Mouse (Mus musculus): ENCODE data around the gene Afg3l1. TPM values are rescaled to one million over a fixed set of nuclear protein-coding genes. Genes with fewer than 3 reads are reported as not detected.
"Not testable (repeated sequence)": the region's sequence is repeated elsewhere in the genome, so short reads cannot be mapped to it uniquely, and the experiment has no call there.

The Afg3l1 gene
- polyA plus RNA-seq, 1 experiment from 2014 or later: 32.2 TPM

- H3K27ac ChIP-seq (replicated peaks; ENCODE audit: low read depth, low read length): no peak overlapping the region
- no peak for ATAC-seq (replicated peaks; ENCODE audit: insufficient number of reproducible peaks, low FRiP score, low TSS enrichment, low read depth)
- no peaks in the 10 kb centered on the region for H3K9me3 ChIP-seq (replicated peaks; ENCODE audit: control insufficient read depth, low read length)
- no peaks in the 10 kb centered on the region for H3K36me3 ChIP-seq (replicated peaks; ENCODE audit: control insufficient read depth, insufficient read depth, low read depth, low read length)
- H3K9ac ChIP-seq (replicated peaks; ENCODE audit: low read length): no peak overlapping the region
- no peaks in the 10 kb centered on the region for H3K4me1 ChIP-seq (ENCODE audit: control insufficient read depth, insufficient read depth, low read length)
- H3K4me2 ChIP-seq (ENCODE audit: low read depth, low read length): no peak overlapping the region
- WGBS: 92% methylated on average over 5 of the region's 5 CpGs
- no peaks in the 10 kb centered on the region for H3K27me3 ChIP-seq (ENCODE audit: control insufficient read depth, insufficient read depth, low read length)
- DNase-seq (ENCODE audit: low spot score): no peak
- H3K4me3 ChIP-seq (ENCODE audit: low read depth, low read length): no peak overlapping the region
These were observed 26.9 kb upstream of the Afg3l1 start for GRCm38 (mm10) chr8:123450783-123451182.

- H3K27ac ChIP-seq (replicated peaks; ENCODE audit: low read depth, low read length); H3K4me2 ChIP-seq (ENCODE audit: low read depth, low read length); H3K27me3 ChIP-seq (ENCODE audit: control insufficient read depth, insufficient read depth, low read length); H3K9ac ChIP-seq (replicated peaks; ENCODE audit: low read length); H3K9me3 ChIP-seq (replicated peaks; ENCODE audit: control insufficient read depth, low read length); H3K36me3 ChIP-seq (replicated peaks; ENCODE audit: control insufficient read depth, insufficient read depth, low read depth, low read length); ATAC-seq (replicated peaks; ENCODE audit: insufficient number of reproducible peaks, low FRiP score, low TSS enrichment, low read depth); DNase-seq (ENCODE audit: low spot score); H3K4me1 ChIP-seq (ENCODE audit: control insufficient read depth, insufficient read depth, low read length); H3K4me3 ChIP-seq (ENCODE audit: low read depth, low read length): not testable (repeated sequence)
- WGBS: 96% methylated on average over 12 of the region's 12 CpGs
These were observed 26.0 kb upstream of the Afg3l1 start for GRCm38 (mm10) chr8:123451747-123452146.

- no peak overlapping the region for H3K4me3 ChIP-seq (ENCODE audit: low read depth, low read length)
- DNase-seq (ENCODE audit: low spot score) (no peak), ATAC-seq (replicated peaks; ENCODE audit: insufficient number of reproducible peaks, low FRiP score, low TSS enrichment, low read depth) (no peak)
- no peak overlapping the region for H3K4me2 ChIP-seq (ENCODE audit: low read depth, low read length)
- no peaks in the 10 kb centered on the region for H3K9me3 ChIP-seq (replicated peaks; ENCODE audit: control insufficient read depth, low read length)
- no peaks in the 10 kb centered on the region for H3K27me3 ChIP-seq (ENCODE audit: control insufficient read depth, insufficient read depth, low read length)
- H3K36me3 ChIP-seq (replicated peaks; ENCODE audit: control insufficient read depth, insufficient read depth, low read depth, low read length): no peaks in the 10 kb centered on the region
- 83% methylated on average over 4 of the region's 4 CpGs for WGBS
- H3K9ac ChIP-seq (replicated peaks; ENCODE audit: low read length): no peak overlapping the region
- no peak overlapping the region for H3K27ac ChIP-seq (replicated peaks; ENCODE audit: low read depth, low read length)
- no peaks in the 10 kb centered on the region for H3K4me1 ChIP-seq (ENCODE audit: control insufficient read depth, insufficient read depth, low read length)
These were observed 25.6 kb upstream of the Afg3l1 start for GRCm38 (mm10) chr8:123452149-123452548.

GRCm38 (mm10) chr8:123453291-123453690, 24.4 kb upstream of the Afg3l1 start:
- Histone ChIP-seq H3K4me1 (ENCODE audit: control insufficient read depth, insufficient read depth, low read length) (no peaks in the 10 kb centered on the region), H3K9ac (replicated peaks; ENCODE audit: low read length) (no peak overlapping the region), H3K36me3 (replicated peaks; ENCODE audit: control insufficient read depth, insufficient read depth, low read depth, low read length) (no peaks in the 10 kb centered on the region; the same call in 1 of the 2 replicates), H3K27ac (replicated peaks; ENCODE audit: low read depth, low read length) (no peak overlapping the region), H3K27me3 (ENCODE audit: control insufficient read depth, insufficient read depth, low read length) (no peaks in the 10 kb centered on the region), H3K4me2 (ENCODE audit: low read depth, low read length) (no peak overlapping the region), H3K9me3 (replicated peaks; ENCODE audit: control insufficient read depth, low read length) (no peaks in the 10 kb centered on the region), H3K4me3 (ENCODE audit: low read depth, low read length) (no peak overlapping the region)
- 84% methylated on average over 7 of the region's 7 CpGs for WGBS
- ATAC-seq (replicated peaks; ENCODE audit: insufficient number of reproducible peaks, low FRiP score, low TSS enrichment, low read depth): no peak
- no peak for DNase-seq (ENCODE audit: low spot score)

- Histone ChIP-seq H3K4me1 (ENCODE audit: control insufficient read depth, insufficient read depth, low read length) (no peaks in the 10 kb centered on the region), H3K9me3 (replicated peaks; ENCODE audit: control insufficient read depth, low read length) (no peaks in the 10 kb centered on the region), H3K4me3 (ENCODE audit: low read depth, low read length) (no peak overlapping the region), H3K27me3 (ENCODE audit: control insufficient read depth, insufficient read depth, low read length) (no peaks in the 10 kb centered on the region), H3K9ac (replicated peaks; ENCODE audit: low read length) (no peak overlapping the region), H3K36me3 (replicated peaks; ENCODE audit: control insufficient read depth, insufficient read depth, low read depth, low read length) (no peaks in the 10 kb centered on the region; the same call in 1 of the 2 replicates), H3K4me2 (ENCODE audit: low read depth, low read length) (no peak overlapping the region), H3K27ac (replicated peaks; ENCODE audit: low read depth, low read length) (no peak overlapping the region)
- WGBS: 84% methylated on average over 5 of the region's 5 CpGs
- ATAC-seq (replicated peaks; ENCODE audit: insufficient number of reproducible peaks, low FRiP score, low TSS enrichment, low read depth) (no peak), DNase-seq (ENCODE audit: low spot score) (no peak)
These were observed 23.8 kb upstream of the Afg3l1 start for GRCm38 (mm10) chr8:123453951-123454350.

GRCm38 (mm10) chr8:123454559-123454958, 23.1 kb upstream of the Afg3l1 start:
- Histone ChIP-seq H3K36me3 (replicated peaks; ENCODE audit: control insufficient read depth, insufficient read depth, low read depth, low read length) (no peaks in the 10 kb centered on the region; the same call in 1 of the 2 replicates), H3K9ac (replicated peaks; ENCODE audit: low read length) (no peak overlapping the region), H3K4me1 (ENCODE audit: control insufficient read depth, insufficient read depth, low read length) (no peaks in the 10 kb centered on the region), H3K27ac (replicated peaks; ENCODE audit: low read depth, low read length) (no peak overlapping the region), H3K4me3 (ENCODE audit: low read depth, low read length) (no peak overlapping the region), H3K4me2 (ENCODE audit: low read depth, low read length) (no peak overlapping the region), H3K9me3 (replicated peaks; ENCODE audit: control insufficient read depth, low read length) (no peaks in the 10 kb centered on the region), H3K27me3 (ENCODE audit: control insufficient read depth, insufficient read depth, low read length) (no peaks in the 10 kb centered on the region)
- no peak for DNase-seq (ENCODE audit: low spot score)
- WGBS: 91% methylated on average over 6 of the region's 6 CpGs
- ATAC-seq (replicated peaks; ENCODE audit: insufficient number of reproducible peaks, low FRiP score, low TSS enrichment, low read depth): no peak

GRCm38 (mm10) chr8:123463651-123464050, 14.1 kb upstream of the Afg3l1 start:
- ATAC-seq (replicated peaks; ENCODE audit: insufficient number of reproducible peaks, low FRiP score, low TSS enrichment, low read depth): no peak
- Histone ChIP-seq H3K4me3 (ENCODE audit: low read depth, low read length) (no peak overlapping the region), H3K36me3 (replicated peaks; ENCODE audit: control insufficient read depth, insufficient read depth, low read depth, low read length) (peaks cover 2% of the 10 kb centered on the region; the same call in 1 of the 2 replicates), H3K27ac (replicated peaks; ENCODE audit: low read depth, low read length) (no peak overlapping the region), H3K4me2 (ENCODE audit: low read depth, low read length) (no peak overlapping the region), H3K4me1 (ENCODE audit: control insufficient read depth, insufficient read depth, low read length) (no peaks in the 10 kb centered on the region), H3K9me3 (replicated peaks; ENCODE audit: control insufficient read depth, low read length) (no peaks in the 10 kb centered on the region), H3K9ac (replicated peaks; ENCODE audit: low read length) (no peak overlapping the region), H3K27me3 (ENCODE audit: control insufficient read depth, insufficient read depth, low read length) (no peaks in the 10 kb centered on the region)
- DNase-seq (ENCODE audit: low spot score): no peak
- WGBS: 79% methylated on average over 4 of the region's 4 CpGs

GRCm38 (mm10) chr8:123467476-123467875, 10.2 kb upstream of the Afg3l1 start:
- H3K36me3 ChIP-seq (replicated peaks; ENCODE audit: control insufficient read depth, insufficient read depth, low read depth, low read length): no peaks in the 10 kb centered on the region
- no peaks in the 10 kb centered on the region for H3K9me3 ChIP-seq (replicated peaks; ENCODE audit: control insufficient read depth, low read length)
- H3K4me3 ChIP-seq (ENCODE audit: low read depth, low read length): no peak overlapping the region
- ATAC-seq (replicated peaks; ENCODE audit: insufficient number of reproducible peaks, low FRiP score, low TSS enrichment, low read depth) (no peak), DNase-seq (ENCODE audit: low spot score) (no peak)
- H3K9ac ChIP-seq (replicated peaks; ENCODE audit: low read length): no peak overlapping the region
- H3K4me1 ChIP-seq (ENCODE audit: control insufficient read depth, insufficient read depth, low read length): no peaks in the 10 kb centered on the region
- WGBS: 80% methylated on average over 3 of the region's 3 CpGs
- no peak overlapping the region for H3K27ac ChIP-seq (replicated peaks; ENCODE audit: low read depth, low read length)
- no peaks in the 10 kb centered on the region for H3K27me3 ChIP-seq (ENCODE audit: control insufficient read depth, insufficient read depth, low read length)
- H3K4me2 ChIP-seq (ENCODE audit: low read depth, low read length): no peak overlapping the region
